Mouse (Mus musculus): ENCODE measurements around the gene Zyx. TPM values are rescaled to one million over a fixed set of nuclear protein-coding genes. Genes with fewer than 3 reads are reported as not detected.

Gene Zyx
- polyA plus RNA-seq, 1 experiment: 222 TPM

- TF ChIP-seq CTCF (IDR thresholded peaks at IDR 0.05; ENCODE audit: extremely low read depth, insufficient read length, insufficient replicate concordance, low read depth, low read length): no peak
- no peak for TF ChIP-seq POLR2A (IDR thresholded peaks at IDR 0.05; ENCODE audit: low read depth, low read length)
- 38% methylated on average over 8 of the region's 8 CpGs for WGBS
- Histone ChIP-seq H3K4me3 (ENCODE audit: low read depth, low read length) (no peak overlapping the region), H3K4me1 (ENCODE audit: control insufficient read depth, insufficient read depth, insufficient read length, low read length) (no peaks in the 10 kb centered on the region), H3K27ac (ENCODE audit: insufficient read depth, low read depth, low read length) (no peak overlapping the region), H3K27me3 (ENCODE audit: control insufficient read depth, insufficient read depth, low read length) (no peaks in the 10 kb centered on the region), H3K36me3 (ENCODE audit: control insufficient read depth, insufficient read depth, low read length) (no peaks in the 10 kb centered on the region)
Observed at GRCm38 (mm10) chr6:42380416-42381144, 31.1 kb downstream of the Zyx start.

GRCm38 (mm10) chr6:42381221-42381620 lies 31.8 kb downstream of the Zyx start:
- H3K4me3 ChIP-seq (ENCODE audit: low read depth, low read length): no peak overlapping the region
- no peaks in the 10 kb centered on the region for H3K36me3 ChIP-seq (ENCODE audit: control insufficient read depth, insufficient read depth, low read length)
- TF ChIP-seq CTCF (IDR thresholded peaks at IDR 0.05; ENCODE audit: extremely low read depth, insufficient read length, insufficient replicate concordance, low read depth, low read length): no peak
- no peak for TF ChIP-seq POLR2A (IDR thresholded peaks at IDR 0.05; ENCODE audit: low read depth, low read length)
- H3K4me1 ChIP-seq (ENCODE audit: control insufficient read depth, insufficient read depth, insufficient read length, low read length): no peaks in the 10 kb centered on the region
- H3K27ac ChIP-seq (ENCODE audit: insufficient read depth, low read depth, low read length): no peak overlapping the region
- 77% methylated on average over 2 of the region's 2 CpGs for WGBS
- H3K27me3 ChIP-seq (ENCODE audit: control insufficient read depth, insufficient read depth, low read length): no peaks in the 10 kb centered on the region

GRCm38 (mm10) chr6:42381916-42382381 lies 32.5 kb downstream of the Zyx start:
- H3K36me3 ChIP-seq (ENCODE audit: control insufficient read depth, insufficient read depth, low read length): no peaks in the 10 kb centered on the region
- no peaks in the 10 kb centered on the region for H3K27me3 ChIP-seq (ENCODE audit: control insufficient read depth, insufficient read depth, low read length)
- WGBS: 56% methylated on average over 9 of the region's 9 CpGs
- peak overlapping the region; percentile 26; the same call in 1 of the 2 replicates for H3K27ac ChIP-seq (ENCODE audit: insufficient read depth, low read depth, low read length)
- no peak for TF ChIP-seq CTCF (IDR thresholded peaks at IDR 0.05; ENCODE audit: extremely low read depth, insufficient read length, insufficient replicate concordance, low read depth, low read length)
- no peak for TF ChIP-seq POLR2A (IDR thresholded peaks at IDR 0.05; ENCODE audit: low read depth, low read length)
- no peaks in the 10 kb centered on the region for H3K4me1 ChIP-seq (ENCODE audit: control insufficient read depth, insufficient read depth, insufficient read length, low read length)
- H3K4me3 ChIP-seq (ENCODE audit: low read depth, low read length): no peak overlapping the region

- Histone ChIP-seq H3K27me3 (ENCODE audit: control insufficient read depth, insufficient read depth, low read length) (no peaks in the 10 kb centered on the region), H3K27ac (ENCODE audit: insufficient read depth, low read depth, low read length) (no peak overlapping the region), H3K36me3 (ENCODE audit: control insufficient read depth, insufficient read depth, low read length) (no peaks in the 10 kb centered on the region), H3K4me1 (ENCODE audit: control insufficient read depth, insufficient read depth, insufficient read length, low read length) (no peaks in the 10 kb centered on the region), H3K4me3 (ENCODE audit: low read depth, low read length) (no peak overlapping the region)
- TF ChIP-seq CTCF (IDR thresholded peaks at IDR 0.05; ENCODE audit: extremely low read depth, insufficient read length, insufficient replicate concordance, low read depth, low read length): no peak
- TF ChIP-seq POLR2A (IDR thresholded peaks at IDR 0.05; ENCODE audit: low read depth, low read length): no peak
- WGBS: 90% methylated on average over 5 of the region's 5 CpGs
Observed at GRCm38 (mm10) chr6:42383360-42383759, 33.9 kb downstream of the Zyx start.

GRCm38 (mm10) chr6:42385635-42386034 lies 36.2 kb downstream of the Zyx start:
- TF ChIP-seq CTCF (IDR thresholded peaks at IDR 0.05; ENCODE audit: extremely low read depth, insufficient read length, insufficient replicate concordance, low read depth, low read length) (no peak), POLR2A (IDR thresholded peaks at IDR 0.05; ENCODE audit: low read depth, low read length) (no peak)
- no peaks in the 10 kb centered on the region for H3K27me3 ChIP-seq (ENCODE audit: control insufficient read depth, insufficient read depth, low read length)
- H3K4me3 ChIP-seq (ENCODE audit: low read depth, low read length): no peak overlapping the region
- no peak overlapping the region for H3K27ac ChIP-seq (ENCODE audit: insufficient read depth, low read depth, low read length)
- no peaks in the 10 kb centered on the region for H3K4me1 ChIP-seq (ENCODE audit: control insufficient read depth, insufficient read depth, insufficient read length, low read length)
- WGBS: 69% methylated on average over 4 of the region's 4 CpGs
- H3K36me3 ChIP-seq (ENCODE audit: control insufficient read depth, insufficient read depth, low read length): no peaks in the 10 kb centered on the region

- Histone ChIP-seq H3K4me1 (ENCODE audit: control insufficient read depth, insufficient read depth, insufficient read length, low read length) (no peaks in the 10 kb centered on the region), H3K4me3 (ENCODE audit: low read depth, low read length) (no peak overlapping the region), H3K27me3 (ENCODE audit: control insufficient read depth, insufficient read depth, low read length) (no peaks in the 10 kb centered on the region), H3K27ac (ENCODE audit: insufficient read depth, low read depth, low read length) (no peak overlapping the region), H3K36me3 (ENCODE audit: control insufficient read depth, insufficient read depth, low read length) (no peaks in the 10 kb centered on the region)
- WGBS: 43% methylated on average over 2 of the region's 2 CpGs
- no peak for TF ChIP-seq CTCF (IDR thresholded peaks at IDR 0.05; ENCODE audit: extremely low read depth, insufficient read length, insufficient replicate concordance, low read depth, low read length)
- TF ChIP-seq POLR2A (IDR thresholded peaks at IDR 0.05; ENCODE audit: low read depth, low read length): no peak
Observed at GRCm38 (mm10) chr6:42391796-42392330, 42.4 kb downstream of the Zyx start.

- Histone ChIP-seq H3K27ac (ENCODE audit: insufficient read depth, low read depth, low read length) (peak overlapping the region; percentile 29), H3K4me1 (ENCODE audit: control insufficient read depth, insufficient read depth, insufficient read length, low read length) (no peaks in the 10 kb centered on the region), H3K27me3 (ENCODE audit: control insufficient read depth, insufficient read depth, low read length) (no peaks in the 10 kb centered on the region), H3K4me3 (ENCODE audit: low read depth, low read length) (no peak overlapping the region), H3K36me3 (ENCODE audit: control insufficient read depth, insufficient read depth, low read length) (no peaks in the 10 kb centered on the region)
- TF ChIP-seq POLR2A (IDR thresholded peaks at IDR 0.05; ENCODE audit: low read depth, low read length) (no peak), CTCF (IDR thresholded peaks at IDR 0.05; ENCODE audit: extremely low read depth, insufficient read length, insufficient replicate concordance, low read depth, low read length) (no peak)
- 40% methylated on average over 9 of the region's 9 CpGs for WGBS
Observed at GRCm38 (mm10) chr6:42395960-42396809, 46.8 kb downstream of the Zyx start.
